Mouse (Mus musculus): ENCODE measurements around the gene Msrb3. TPM values are rescaled to one million over a fixed set of nuclear protein-coding genes. Genes with fewer than 3 reads are reported as not detected.

Msrb3 gene
- polyA plus RNA-seq, 1 experiment from 2014 or later = 20.6 TPM

DNA sequence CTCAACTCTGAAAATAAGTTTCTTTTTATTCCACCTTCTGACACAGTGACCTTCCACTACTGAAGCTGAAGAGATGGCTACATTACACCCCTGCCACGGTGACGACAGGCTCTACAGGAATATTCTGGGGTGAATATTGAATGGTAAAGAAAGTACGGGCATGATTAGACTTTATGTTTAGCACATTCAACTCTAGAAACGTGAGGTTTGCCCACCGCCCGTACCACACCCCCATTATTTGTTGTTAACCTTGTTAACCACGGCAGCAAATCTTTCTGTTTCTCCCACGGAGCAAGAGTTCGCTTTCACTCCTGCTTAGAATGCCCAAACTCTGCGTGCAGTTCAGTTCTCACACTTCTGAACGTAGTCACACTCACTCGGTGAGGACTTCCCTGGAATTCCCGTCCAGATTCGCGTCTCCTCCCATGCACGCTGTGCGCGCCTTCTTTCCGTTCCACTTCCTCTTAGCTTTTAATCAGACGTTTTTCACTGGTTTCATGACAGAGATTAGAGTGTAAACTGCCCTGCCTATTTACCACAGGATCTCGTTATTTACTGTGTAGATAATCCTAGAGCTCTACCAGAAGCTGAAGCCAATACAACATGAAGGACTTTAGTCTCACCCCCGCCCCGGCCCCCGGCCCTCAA lies 87.0 kb downstream of the Msrb3 start:
- H3K27ac ChIP-seq = peak overlapping the region; percentile 81
- DNase-seq (ENCODE audit: low spot score) = no peak

GRCm38 (mm10) chr10:120810832-120811571 lies 87.9 kb downstream of the Msrb3 start:
- Histone ChIP-seq H3K9me3 (no peaks in the 10 kb centered on the region), H3K36me3 (peaks cover 6% of the 10 kb centered on the region; the same call in 1 of the 2 replicates)
- WGBS = 73% methylated on average over 4 of the region's 4 CpGs

More for the DNA sequence above, 87.0 kb downstream of the Msrb3 start:
- Histone ChIP-seq H3K4me3 (no peak overlapping the region), H3K9me3 (no peaks in the 10 kb centered on the region), H3K27me3 (ENCODE audit: insufficient read depth, poor library complexity, severe bottlenecking) (no peaks in the 10 kb centered on the region), H3K4me1 (peaks cover 32% of the 10 kb centered on the region), H3K36me3 (peaks cover 6% of the 10 kb centered on the region; the same call in 1 of the 2 replicates)
- 55% methylated on average over 24 of the region's 24 CpGs for WGBS

DNA sequence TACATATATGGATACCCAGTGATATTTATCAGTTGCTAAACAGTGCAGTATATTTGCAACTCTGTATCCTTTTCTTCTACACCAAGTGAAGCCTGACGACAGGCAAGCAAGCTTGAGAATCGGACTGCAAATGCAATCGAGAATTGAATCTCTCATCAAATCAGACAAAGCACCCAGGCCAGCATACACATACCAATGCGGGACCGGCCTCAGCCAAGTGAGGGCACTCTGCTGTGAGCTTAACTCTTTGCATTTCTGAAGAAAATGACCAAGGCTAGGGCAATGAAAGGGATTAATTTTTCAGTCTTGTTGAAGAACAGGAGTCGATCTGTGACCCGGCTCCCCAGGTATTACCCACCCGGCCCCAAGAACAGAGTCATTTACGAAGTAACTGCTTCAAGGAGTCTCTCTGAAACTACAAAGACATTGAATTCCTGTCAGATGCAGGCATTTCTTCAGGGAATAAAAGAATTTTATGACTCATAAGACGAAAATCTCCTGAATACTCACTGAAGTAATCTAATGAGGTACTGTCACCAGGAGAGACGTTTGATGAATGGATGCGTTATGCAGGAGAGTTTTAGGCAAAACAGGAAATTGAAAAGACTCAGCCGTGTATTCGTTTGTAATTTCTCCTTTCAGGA lies 88.7 kb downstream of the Msrb3 start:
- DNase-seq (ENCODE audit: low spot score) = no peak

More at GRCm38 (mm10) chr10:120810832-120811571, 87.9 kb downstream of the Msrb3 start:
- no peaks in the 10 kb centered on the region for H3K27me3 ChIP-seq (ENCODE audit: insufficient read depth, poor library complexity, severe bottlenecking)
- no peak overlapping the region for H3K4me3 ChIP-seq
- H3K4me1 ChIP-seq = peaks cover 32% of the 10 kb centered on the region
- H3K27ac ChIP-seq = peak overlapping the region; percentile 81
- no peak for DNase-seq (ENCODE audit: low spot score)

DNA sequence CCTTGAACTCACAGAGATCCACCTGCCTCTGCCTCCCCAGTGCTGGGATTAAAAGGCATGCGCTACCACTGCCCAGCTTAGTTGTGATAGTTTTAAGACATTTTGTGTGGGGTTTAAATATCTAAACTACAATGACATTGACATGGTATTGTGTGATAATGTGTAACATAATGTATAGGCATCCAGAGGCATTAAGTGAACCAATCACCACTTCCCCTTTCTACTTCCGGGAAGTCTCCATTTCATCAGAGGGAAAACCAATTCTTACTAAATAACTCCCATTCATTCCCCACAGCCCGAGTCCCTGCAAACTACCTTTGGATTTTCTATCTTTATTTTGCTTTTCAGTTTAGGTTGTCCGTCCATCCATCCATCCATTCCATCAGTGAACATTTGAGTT lies 90.7 kb downstream of the Msrb3 start:
- no peak for DNase-seq (ENCODE audit: low spot score)
- H3K9me3 ChIP-seq = no peaks in the 10 kb centered on the region
- 92% methylated on average over 4 of the region's 4 CpGs for WGBS
- H3K36me3 ChIP-seq = peaks cover 6% of the 10 kb centered on the region; the same call in 1 of the 2 replicates
- no peaks in the 10 kb centered on the region for H3K27me3 ChIP-seq (ENCODE audit: insufficient read depth, poor library complexity, severe bottlenecking)
- peaks cover 32% of the 10 kb centered on the region for H3K4me1 ChIP-seq
- H3K4me3 ChIP-seq = no peak overlapping the region
- H3K27ac ChIP-seq = no peak overlapping the region

More for the DNA sequence above, 88.7 kb downstream of the Msrb3 start:
- WGBS = 64% methylated on average over 14 of the region's 14 CpGs
- Histone ChIP-seq H3K27ac (peak overlapping the region; percentile 81), H3K9me3 (no peaks in the 10 kb centered on the region), H3K27me3 (ENCODE audit: insufficient read depth, poor library complexity, severe bottlenecking) (no peaks in the 10 kb centered on the region), H3K4me3 (no peak overlapping the region), H3K36me3 (peaks cover 6% of the 10 kb centered on the region; the same call in 1 of the 2 replicates), H3K4me1 (peaks cover 32% of the 10 kb centered on the region)

DNA sequence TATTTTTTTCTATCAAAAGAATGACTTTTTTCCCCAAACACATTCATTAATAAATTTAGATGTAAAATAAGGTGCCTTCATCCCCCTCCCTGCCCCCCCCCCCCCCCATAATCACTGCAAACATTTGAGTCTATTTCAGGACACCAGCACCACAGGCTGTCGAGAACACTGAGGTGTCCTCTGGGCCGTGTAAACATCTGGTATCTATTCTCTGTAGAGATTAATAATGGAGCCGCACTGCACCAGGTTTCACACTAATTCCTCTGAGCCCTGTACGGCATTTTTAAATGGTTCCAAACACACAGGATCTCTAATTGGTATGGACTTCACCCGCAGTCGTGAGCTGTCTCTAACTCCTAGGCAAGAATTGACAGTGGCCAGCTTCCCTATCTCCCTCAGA lies 97.8 kb downstream of the Msrb3 start:
- H3K36me3 ChIP-seq = peaks cover 6% of the 10 kb centered on the region; the same call in 1 of the 2 replicates
- no peak for DNase-seq (ENCODE audit: low spot score)
- H3K4me3 ChIP-seq = peak overlapping the region; percentile 10; the same call in 1 of the 2 replicates
- peak overlapping the region; percentile 80 for H3K27ac ChIP-seq
- peaks cover 35% of the 10 kb centered on the region for H3K4me1 ChIP-seq
- no peaks in the 10 kb centered on the region for H3K27me3 ChIP-seq (ENCODE audit: insufficient read depth, poor library complexity, severe bottlenecking)
- H3K9me3 ChIP-seq = 0 out of 2 replicates have a peak, but pooled peaks cover 2% of the 10 kb centered on the region
- 10% methylated on average over 6 of the region's 6 CpGs for WGBS

DNA sequence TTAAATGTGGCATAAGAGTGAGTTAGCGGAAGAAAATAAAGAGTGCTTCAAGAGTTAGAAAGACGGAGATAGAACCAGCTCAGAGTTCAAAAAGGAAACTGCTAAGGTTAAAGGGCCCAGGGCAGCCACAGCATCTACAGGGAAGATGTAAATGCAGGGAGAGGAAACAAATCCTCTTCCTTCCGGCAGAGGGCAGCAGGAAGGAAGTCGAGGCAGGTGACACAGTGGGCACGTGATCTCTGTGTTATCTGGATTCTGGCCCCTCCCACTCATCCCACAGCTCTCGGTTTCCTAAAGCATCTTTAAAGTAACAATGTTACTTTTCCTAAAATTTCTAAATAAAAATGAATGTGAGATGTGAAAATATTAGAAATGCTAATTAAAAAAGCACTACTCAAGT lies 99.4 kb downstream of the Msrb3 start:
- Histone ChIP-seq H3K27ac (0 out of 2 replicates have a peak overlapping the region, but pooled peaks have one; percentile 22), H3K36me3 (peaks cover 6% of the 10 kb centered on the region; the same call in 1 of the 2 replicates), H3K4me3 (no peak overlapping the region), H3K9me3 (0 out of 2 replicates have a peak, but pooled peaks cover 2% of the 10 kb centered on the region), H3K27me3 (ENCODE audit: insufficient read depth, poor library complexity, severe bottlenecking) (no peaks in the 10 kb centered on the region), H3K4me1 (peaks cover 40% of the 10 kb centered on the region)
- DNase-seq (ENCODE audit: low spot score) = no peak
- WGBS = 73% methylated on average over 6 of the region's 6 CpGs

DNA sequence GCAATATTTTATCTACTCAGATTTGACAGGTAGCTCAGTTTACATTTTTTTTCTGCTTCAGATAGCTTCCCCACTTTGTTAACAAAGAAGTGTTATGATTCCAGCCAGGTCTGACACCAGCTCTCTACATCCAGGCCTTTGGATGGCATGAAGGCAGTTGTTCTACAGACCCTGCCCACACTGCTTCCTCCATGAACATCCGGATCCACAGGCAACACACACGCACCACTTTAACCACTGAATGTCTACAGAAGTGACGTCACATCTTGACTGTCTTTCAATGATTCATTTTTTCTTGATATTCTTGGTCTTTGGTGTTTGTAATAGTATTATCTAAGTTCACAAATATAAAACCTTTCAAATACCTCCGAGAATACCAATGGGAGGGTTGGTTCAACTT lies 102.2 kb downstream of the Msrb3 start:
- no peak for DNase-seq (ENCODE audit: low spot score)
- Histone ChIP-seq H3K27me3 (ENCODE audit: insufficient read depth, poor library complexity, severe bottlenecking) (no peaks in the 10 kb centered on the region), H3K27ac (no peak overlapping the region), H3K36me3 (peaks cover 6% of the 10 kb centered on the region; the same call in 1 of the 2 replicates), H3K9me3 (0 out of 2 replicates have a peak, but pooled peaks cover 2% of the 10 kb centered on the region), H3K4me3 (no peak overlapping the region), H3K4me1 (peaks cover 45% of the 10 kb centered on the region)
- 79% methylated on average over 4 of the region's 4 CpGs for WGBS

DNA sequence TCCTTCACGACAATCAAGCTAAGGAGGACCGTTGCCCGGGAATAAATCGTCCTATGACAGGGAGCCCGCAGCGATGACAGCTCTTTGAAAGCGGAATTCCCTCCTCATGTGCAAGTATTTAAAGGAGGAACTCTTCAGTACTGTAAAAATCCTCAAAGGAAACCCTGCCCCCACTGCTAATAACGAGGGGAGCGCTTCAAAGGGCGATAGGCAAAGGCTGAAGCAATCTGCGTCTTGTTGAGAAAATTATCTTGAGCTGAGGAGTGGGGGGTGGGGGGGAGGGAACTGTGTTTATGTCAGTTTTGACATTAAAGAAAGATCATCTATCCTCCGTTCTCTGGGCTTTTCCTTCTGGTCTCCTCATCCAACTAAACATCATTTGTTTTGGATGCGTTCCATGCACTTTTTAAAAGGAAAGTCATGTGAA lies 104.5 kb downstream of the Msrb3 start:
- DNase-seq (ENCODE audit: low spot score) = peak; percentile 77
- Histone ChIP-seq H3K4me1 (peaks cover 38% of the 10 kb centered on the region), H3K27me3 (ENCODE audit: insufficient read depth, poor library complexity, severe bottlenecking) (no peaks in the 10 kb centered on the region), H3K9me3 (0 out of 2 replicates have a peak, but pooled peaks cover 2% of the 10 kb centered on the region), H3K36me3 (peaks cover 26% of the 10 kb centered on the region), H3K27ac (peak overlapping the region; percentile 47), H3K4me3 (peak overlapping the region; percentile 29; the same call in 1 of the 2 replicates)
- WGBS = 11% methylated on average over 13 of the region's 13 CpGs

- Histone ChIP-seq H3K27ac (peak overlapping the region; percentile 62; the same call in 1 of the 2 replicates), H3K27me3 (ENCODE audit: insufficient read depth, poor library complexity, severe bottlenecking) (no peaks in the 10 kb centered on the region), H3K4me3 (no peak overlapping the region), H3K4me1 (peaks cover 39% of the 10 kb centered on the region), H3K9me3 (no peaks in the 10 kb centered on the region), H3K36me3 (peaks cover 40% of the 10 kb centered on the region)
- no peak for DNase-seq (ENCODE audit: low spot score)
- 53% methylated on average over 11 of the region's 11 CpGs for WGBS
Observed at GRCm38 (mm10) chr10:120792191-120792765, 106.6 kb downstream of the Msrb3 start.

- no peaks in the 10 kb centered on the region for H3K27me3 ChIP-seq (ENCODE audit: insufficient read depth, poor library complexity, severe bottlenecking)
- peaks cover 40% of the 10 kb centered on the region for H3K4me1 ChIP-seq
- peaks cover 44% of the 10 kb centered on the region for H3K36me3 ChIP-seq
- no peak overlapping the region for H3K4me3 ChIP-seq
- peak; percentile 78 for DNase-seq (ENCODE audit: low spot score)
- no peaks in the 10 kb centered on the region for H3K9me3 ChIP-seq
- peak overlapping the region; percentile 52; the same call in 1 of the 2 replicates for H3K27ac ChIP-seq
- WGBS = 77% methylated on average over 11 of the region's 11 CpGs
Observed at GRCm38 (mm10) chr10:120791438-120791837, 107.5 kb downstream of the Msrb3 start.

DNA sequence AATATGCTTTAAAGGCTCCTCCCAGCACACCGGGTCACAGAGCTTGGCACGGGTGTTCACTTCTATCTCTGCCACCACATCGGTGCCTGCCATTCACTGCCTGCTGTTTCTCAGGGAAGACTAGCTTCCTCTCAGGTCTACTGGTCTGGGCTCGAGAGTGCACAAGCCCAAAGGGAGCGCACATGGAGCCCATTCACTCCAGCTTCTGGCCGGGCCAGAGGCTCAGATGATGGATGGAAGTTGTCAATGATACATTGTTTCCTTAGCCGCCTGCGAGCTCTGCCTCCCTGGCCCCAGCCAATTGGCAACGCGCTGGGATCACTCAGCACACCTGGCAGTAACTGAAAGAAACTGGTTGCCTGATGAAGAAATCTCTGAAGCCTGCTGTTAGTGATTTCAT lies 111.7 kb downstream of the Msrb3 start:
- H3K4me1 ChIP-seq = peaks cover 20% of the 10 kb centered on the region
- no peak for DNase-seq (ENCODE audit: low spot score)
- WGBS = 60% methylated on average over 10 of the region's 10 CpGs
- H3K27ac ChIP-seq = no peak overlapping the region
- H3K4me3 ChIP-seq = no peak overlapping the region
- H3K27me3 ChIP-seq (ENCODE audit: insufficient read depth, poor library complexity, severe bottlenecking) = no peaks in the 10 kb centered on the region
- H3K9me3 ChIP-seq = no peaks in the 10 kb centered on the region
- H3K36me3 ChIP-seq = peaks cover 73% of the 10 kb centered on the region

DNA sequence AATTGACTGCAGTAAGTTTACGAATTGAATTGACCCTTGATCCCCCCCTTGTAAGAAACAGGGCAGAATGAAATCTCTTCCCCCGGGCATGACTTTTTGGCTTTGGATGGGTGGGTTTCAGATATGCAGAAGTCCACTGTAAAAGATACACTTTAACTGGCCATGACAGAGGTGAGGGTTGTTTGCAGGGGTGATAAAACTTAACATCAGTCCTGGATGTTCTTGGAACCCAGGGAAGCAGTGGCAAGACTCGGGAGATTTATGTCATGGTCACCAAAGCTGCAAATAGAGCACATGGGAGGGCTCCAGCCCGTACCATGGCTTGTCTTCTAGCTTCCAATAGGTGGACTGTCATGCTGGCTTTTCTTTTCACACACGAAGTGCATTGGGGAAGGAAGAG lies 114.4 kb downstream of the Msrb3 start:
- 75% methylated on average over 5 of the region's 5 CpGs for WGBS
- Histone ChIP-seq H3K9me3 (no peaks in the 10 kb centered on the region), H3K27ac (no peak overlapping the region), H3K4me3 (no peak overlapping the region), H3K27me3 (ENCODE audit: insufficient read depth, poor library complexity, severe bottlenecking) (no peaks in the 10 kb centered on the region), H3K36me3 (peaks cover 56% of the 10 kb centered on the region), H3K4me1 (peaks cover 9% of the 10 kb centered on the region; the same call in 1 of the 2 replicates)
- no peak for DNase-seq (ENCODE audit: low spot score)
